Mouse (Mus musculus) mesoderm, embryonic 11.5 days (tissue): ENCODE results near the gene Olfr152.

Source experiments
- DNase-seq: peaks from one replicate; pipeline ENCODE4 v3.0.0-alpha.2; 2012; ENCODE audit warnings: low read depth, low spot score

Olfr152 gene

GRCm38 (mm10) chr2:87779183-87779582, at the start of gene Olfr152:
Gene Olfr152, plus strand, starts transcription at chr2:87779483.
- no peak for DNase-seq

GRCm38 (mm10) chr2:87739878-87740277, 39.4 kb upstream of the Olfr152 start, which contains the start of gene Olfr1138:
Gene Olfr1138, minus strand, starts transcription at chr2:87739978.
- no peak for DNase-seq

GRCm38 (mm10) chr2:87743452-87743851, 35.8 kb upstream of the Olfr152 start, which contains the start of gene Olfr1140:
Gene Olfr1140, plus strand, starts transcription at chr2:87743752.
- DNase-seq = no peak

- DNase-seq = no peak
Measured at GRCm38 (mm10) chr2:87753891-87754290, 25.4 kb upstream of the Olfr152 start, which contains the start of gene Olfr1141. Gene Olfr1141, minus strand, starts transcription at chr2:87753991.

GRCm38 (mm10) chr2:87776143-87776542, 3.1 kb upstream of the Olfr152 start:
- DNase-seq = no peak

GRCm38 (mm10) chr2:87800292-87800691, 21.0 kb downstream of the Olfr152 start, which contains the start of gene Olfr1143:
Gene Olfr1143, plus strand, starts transcription at chr2:87800592.
- no peak for DNase-seq

GRCm38 (mm10) chr2:87809522-87809921, 30.2 kb downstream of the Olfr152 start, which contains the start of gene Olfr1145:
Gene Olfr1145, plus strand, starts transcription at chr2:87809822.
- DNase-seq = no peak

GRCm38 (mm10) chr2:87830233-87830632, 51.0 kb downstream of the Olfr152 start, which contains the start of gene Olfr1148:
Gene Olfr1148, plus strand, starts transcription at chr2:87830533.
- no peak for DNase-seq
